Mouse (Mus musculus) thymus, adult 2 months (tissue): ENCODE data around the gene Fam173a.

Experiments
- CTCF ChIP-seq: fragments of 200-500 bp; IDR thresholded peaks from 2 replicates; pipeline ENCODE4 v1.5.1; 2012; ENCODE audit warnings: mild to moderate bottlenecking, control low read depth, low read length, moderate library complexity, borderline replicate concordance; ENCODE audit not compliant: control insufficient read depth, poor library complexity, insufficient read depth; ENCODE audit errors: extremely low read depth
- POLR2A ChIP-seq: fragments of 200-500 bp; IDR thresholded peaks from 2 replicates; pipeline ENCODE4 v1.6.1; 2012; ENCODE audit warnings: mild to moderate bottlenecking, low read length, control low read depth, moderate library complexity; ENCODE audit not compliant: control insufficient read depth, poor library complexity, insufficient read depth; ENCODE audit errors: extremely low read depth

- TF ChIP-seq CTCF (no peak), POLR2A (no peak)
These were observed 18.2 kb upstream of the Fam173a start for GRCm38 (mm10) chr17:25810890-25811289.
